ENCODE assay signal across 8 mouse cellular contexts in genomic region chr17:29459321-29460118, GRCm38 (mm10). TPM values are rescaled to one million over a fixed set of nuclear protein-coding genes. Genes with fewer than 3 reads are reported as not detected.
A peak's percentile ranks its signal among the peaks of the same experiment; 100 is the strongest.
DNase-seq lines count a peak whose midpoint lies in the region; ATAC-seq and TF ChIP-seq lines count a peak whose summit lies in the region.

No protein-coding gene starts in this region.

- H3K4me1 ChIP-seq in embryonic facial prominence, embryonic 12.5 days = peaks cover 57% of the 10 kb centered on the region
- peaks cover 39% of the 10 kb centered on the region for H3K4me1 ChIP-seq in heart, postnatal 0 days (ENCODE audit: control insufficient read depth, insufficient read depth)

- H3K4me2 ChIP-seq in embryonic facial prominence, embryonic 12.5 days (replicated peaks) = peak overlapping the region; percentile 32
- peak overlapping the region; percentile 43 for H3K4me2 ChIP-seq in heart, postnatal 0 days (ENCODE audit: low read depth, low read length)

- 6% methylated on average over 23 of the region's 24 CpGs for WGBS in embryonic facial prominence, embryonic 12.5 days
- WGBS in heart, postnatal 0 days = 5% methylated on average over 24 of the region's 24 CpGs

- DNase-seq in adipocyte (ENCODE audit: low spot score) = peak; percentile 58
- peak; percentile 73 for DNase-seq in heart, postnatal 0 days (ENCODE audit: low spot score)
- peak; percentile 78 for DNase-seq in kidney, postnatal 14 days
- peak; percentile 66 to 78 for DNase-seq in lung, postnatal 4 days
- DNase-seq in spleen, postnatal 4 days (ENCODE audit: low spot score in 2 of 2) = no peak

- no peaks in the 10 kb centered on the region for H3K27me3 ChIP-seq in embryonic facial prominence, embryonic 12.5 days
- H3K27me3 ChIP-seq in heart, postnatal 0 days (ENCODE audit: control insufficient read depth, insufficient read depth, low read length) = no peaks in the 10 kb centered on the region

- ATAC-seq in CD4-positive, CD25-positive, alpha-beta regulatory T cell, adult 4 months = peak; percentile 32
- no peak for ATAC-seq in embryonic facial prominence, embryonic 12.5 days (ENCODE audit: insufficient number of reproducible peaks, insufficient read depth, low FRiP score, low TSS enrichment)
- peak; percentile 9; the same call in 1 of the 2 replicates for ATAC-seq in heart, postnatal 0 days (ENCODE audit: insufficient read depth, low read depth)
- ATAC-seq in erythroid progenitor cell, adult 5-6 weeks (replicated peaks; ENCODE audit: low FRiP score, poor library complexity, severe bottlenecking) = no peak

- no peak for TF ChIP-seq EP300 in heart, postnatal 0 days (IDR thresholded peaks at IDR 0.05; ENCODE audit: low read depth)

- peak overlapping the region; percentile 84 for H3K27ac ChIP-seq in embryonic facial prominence, embryonic 12.5 days
- H3K27ac ChIP-seq in heart, postnatal 0 days (ENCODE audit: low read depth) = peak overlapping the region; percentile 94

- H3K9ac ChIP-seq in embryonic facial prominence, embryonic 12.5 days = no peak overlapping the region
- H3K9ac ChIP-seq in heart, postnatal 0 days (replicated peaks; ENCODE audit: low read depth, low read length) = peak overlapping the region; percentile 35; the same call in 1 of the 2 replicates

- no peaks in the 10 kb centered on the region for H3K36me3 ChIP-seq in embryonic facial prominence, embryonic 12.5 days
- no peaks in the 10 kb centered on the region for H3K36me3 ChIP-seq in heart, postnatal 0 days (replicated peaks; ENCODE audit: control insufficient read depth, insufficient read depth, low read length)

- no peak overlapping the region for H3K4me3 ChIP-seq in embryonic facial prominence, embryonic 12.5 days
- H3K4me3 ChIP-seq in heart, postnatal 0 days (ENCODE audit: low read depth, low read length) = no peak overlapping the region

- no peak for TF ChIP-seq CTCF in heart, postnatal 0 days (IDR thresholded peaks at IDR 0.05; ENCODE audit: low read depth)

- no peaks in the 10 kb centered on the region for H3K9me3 ChIP-seq in embryonic facial prominence, embryonic 12.5 days
- no peaks in the 10 kb centered on the region for H3K9me3 ChIP-seq in heart, postnatal 0 days (replicated peaks; ENCODE audit: control insufficient read depth, low read length)

RNA-seq across cellular contexts. Expression of gene Pim1, which starts 31.0 kb away (rescaled TPM):
- 100 to 1,000 TPM; 484 to 510 TPM for polyA plus RNA-seq in CD4-positive, CD25-positive, alpha-beta regulatory T cell, adult 4 months (2017; shearing (Covaris generic))
- polyA plus RNA-seq in embryonic facial prominence, embryonic 12.5 days (2016; fragmentation: Nextera tagmentation; extraction: Ambion mirVana) = 20.1 and 20.3 TPM in 2 replicates
- 58.4 and 81.0 TPM in 2 replicates for total RNA-seq in heart, postnatal 0 days (2014; rRNA removed; ENCODE audit: low replicate concordance)
- polyA plus RNA-seq in heart, postnatal 0 days (2015; fragmentation: Nextera tagmentation; extraction: Ambion mirVana) = 28.6 and 29.2 TPM in 2 replicates
- total RNA-seq in erythroid progenitor cell, adult 5-6 weeks (2015; ENCODE audit: low replicate concordance) = 88.0 and 102 TPM in 2 replicates
- total RNA-seq in erythroid progenitor cell, adult 5-6 weeks (2017; ENCODE audit: low replicate concordance) = 143 and 147 TPM in 2 replicates

Comparison
In these comparisons a context has a peak if more than half of its experiments do, and no peak if none do; other contexts are left out.
1. ATAC-seq: peak in CD4-positive, CD25-positive, alpha-beta regulatory T cell, adult 4 months (single experiment) and heart, postnatal 0 days (single experiment); none in embryonic facial prominence, embryonic 12.5 days (single experiment) and erythroid progenitor cell, adult 5-6 weeks (single experiment).
2. DNase-seq: peak in adipocyte (single experiment), heart, postnatal 0 days (single experiment), kidney, postnatal 14 days (single experiment) and lung, postnatal 4 days (2 of 2); none in spleen, postnatal 4 days (0 of 2).
3. RNA of gene Pim1, which starts 31.0 kb away (polyA plus RNA-seq): 484 to 510 TPM in CD4-positive, CD25-positive, alpha-beta regulatory T cell, adult 4 months; 28.6 to 29.2 TPM in heart, postnatal 0 days and 20.1 to 20.3 TPM in embryonic facial prominence, embryonic 12.5 days; every median in the first group is over 10 times any median in the second.